Mouse (Mus musculus) heart, embryonic 12.5 days (tissue): ENCODE data around the gene Thap2. TPM values are rescaled to one million over a fixed set of nuclear protein-coding genes. Genes with fewer than 3 reads are reported as not detected.

Experiments used
- ATAC-seq: fragments of 200-750 bp; cut with Nextera tagmentation; 2 replicates; pipeline ENCODE4 v1.8.0; 2017; ENCODE audit warnings: moderate TSS enrichment, moderate library complexity; ENCODE audit not compliant: insufficient number of reproducible peaks, low FRiP score
- H3K27ac ChIP-seq: fragments of 300-500 bp; sonication (generic); 2 replicates; pipeline ENCODE4 v1.5.1; 2016; ENCODE audit warnings: mild to moderate bottlenecking, moderate library complexity; ENCODE audit not compliant: poor library complexity, severe bottlenecking
- H3K27me3 ChIP-seq: fragments of 300-500 bp; sonication (generic); replicated peaks from 2 replicates; pipeline ENCODE4 v1.6.1; 2016; ENCODE audit warnings: mild to moderate bottlenecking, moderate library complexity
- H3K36me3 ChIP-seq: fragments of 300-500 bp; sonication (generic); 2 replicates; pipeline ENCODE4 v1.6.1; 2016; ENCODE audit warnings: mild to moderate bottlenecking, moderate library complexity
- H3K4me1 ChIP-seq: fragments of 300-500 bp; sonication (generic); replicated peaks from 2 replicates; pipeline ENCODE4 v1.6.1; 2016; ENCODE audit warnings: mild to moderate bottlenecking
- H3K4me2 ChIP-seq: fragments of 300-500 bp; sonication (generic); 2 replicates; pipeline ENCODE4 v1.6.1; 2016; ENCODE audit warnings: mild to moderate bottlenecking, moderate library complexity
- H3K4me3 ChIP-seq: fragments of 300-500 bp; sonication (generic); 2 replicates; pipeline ENCODE4 v1.5.1; 2016; ENCODE audit warnings: mild to moderate bottlenecking
- H3K9ac ChIP-seq: fragments of 300-500 bp; sonication (generic); 2 replicates; pipeline ENCODE4 v1.6.1; 2016; ENCODE audit warnings: mild to moderate bottlenecking, moderate library complexity
- H3K9me3 ChIP-seq: fragments of 300-500 bp; sonication (generic); replicated peaks from 2 replicates; pipeline ENCODE4 v1.6.1; 2016; ENCODE audit warnings: mild to moderate bottlenecking, moderate library complexity
- WGBS: fragments of 180-500 bp; shearing (Covaris S2); methylation state at CpG from one replicate; pipeline ENCODE4 v1.1.7; 2016; 5-methylcytosine and 5-hydroxymethylcytosine counted together
- polyA plus RNA-seq: library from polyadenylated mRNA; unstranded; fragments of >200 nt; fragmentation: Nextera tagmentation; extraction: Ambion mirVana; gene quantifications from 2 replicates; pipeline ENCODE4 v1.2.1, GENCODE M21; 2016

Thap2 gene
- polyA plus RNA-seq, 1 experiment from 2014 or later: 16.2 TPM

DNA sequence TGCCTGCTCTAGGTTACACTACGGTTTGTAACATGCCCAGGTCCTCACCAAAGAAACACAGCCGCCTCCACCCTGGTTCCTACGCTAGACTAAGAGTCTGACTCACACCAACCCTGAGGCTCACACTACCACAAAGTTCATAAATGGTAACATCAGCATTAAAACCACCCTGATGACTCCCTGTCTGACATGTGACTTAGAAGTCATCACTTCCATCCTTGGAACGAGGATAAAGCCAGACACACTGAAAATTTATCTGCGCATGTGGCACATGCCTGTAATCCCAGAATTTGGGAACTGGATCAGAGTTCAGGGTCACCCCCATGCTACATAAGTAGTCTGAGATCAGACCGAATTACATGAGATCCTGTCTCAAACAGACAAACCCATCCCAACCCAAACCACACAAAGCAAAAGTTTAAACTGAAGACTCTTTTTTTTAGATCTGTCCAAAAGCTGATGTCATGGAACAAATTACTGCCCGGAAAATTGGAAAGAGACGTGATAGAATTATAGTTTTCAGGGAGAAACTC lies 51.8 kb downstream of the Thap2 start:
- 74% methylated on average over 8 of the region's 8 CpGs for WGBS
- Histone ChIP-seq H3K4me3 (no peak overlapping the region), H3K9me3 (no peaks in the 10 kb centered on the region), H3K36me3 (no peaks in the 10 kb centered on the region), H3K4me2 (no peak overlapping the region), H3K4me1 (no peaks in the 10 kb centered on the region), H3K9ac (no peak overlapping the region), H3K27me3 (no peaks in the 10 kb centered on the region), H3K27ac (no peak overlapping the region)
- ATAC-seq: no peak

DNA sequence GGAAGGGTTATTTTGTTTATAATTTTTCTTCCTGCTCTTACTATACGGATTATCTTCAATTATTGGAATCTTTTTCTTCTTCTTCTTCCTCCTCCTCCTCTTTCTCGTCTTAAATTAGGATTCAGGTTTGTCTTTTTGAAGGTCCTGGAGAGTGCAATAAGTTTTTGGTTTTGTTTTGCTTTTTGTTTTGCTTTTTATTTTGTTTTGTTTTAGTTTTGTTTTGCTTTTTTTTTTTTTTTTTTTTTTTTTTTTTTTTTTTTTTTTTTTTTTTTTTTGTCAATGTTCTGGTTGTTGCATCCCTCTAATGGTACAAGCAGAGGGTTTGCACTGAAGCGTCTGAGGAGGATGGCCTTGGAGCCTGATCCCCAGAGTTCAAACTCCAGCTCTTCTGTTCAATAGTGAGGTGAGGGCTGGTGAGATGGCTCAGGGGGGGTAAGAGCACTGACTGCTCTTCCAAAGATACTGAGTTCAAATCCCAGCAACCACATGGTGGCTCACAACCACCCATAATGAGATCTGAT lies 55.2 kb downstream of the Thap2 start:
- Histone ChIP-seq H3K4me1 (no peaks in the 10 kb centered on the region), H3K27me3 (no peaks in the 10 kb centered on the region), H3K4me3 (no peak overlapping the region), H3K9ac (no peak overlapping the region), H3K4me2 (no peak overlapping the region), H3K27ac (no peak overlapping the region), H3K9me3 (no peaks in the 10 kb centered on the region), H3K36me3 (no peaks in the 10 kb centered on the region)
- no peak for ATAC-seq
- 74% methylated on average over 3 of the region's 3 CpGs for WGBS

DNA sequence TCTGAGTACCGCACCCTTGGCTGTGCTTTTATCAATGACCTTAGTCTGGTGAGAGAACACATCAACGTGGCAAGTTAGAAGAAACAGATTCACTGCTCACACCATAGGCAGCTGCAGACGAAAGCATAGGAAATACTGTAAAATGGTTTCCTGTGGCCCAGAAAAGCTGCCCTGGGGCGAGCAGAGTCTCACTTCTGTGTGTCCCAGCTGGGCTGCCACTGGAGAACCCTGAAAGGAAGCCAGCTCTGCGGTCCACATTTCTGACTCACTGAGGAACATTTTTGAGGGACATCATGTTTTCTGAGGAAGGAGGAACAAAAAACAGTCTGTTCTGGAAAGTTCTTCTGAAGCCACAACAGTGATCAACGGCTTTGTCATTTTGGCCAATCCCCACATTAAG lies 55.7 kb downstream of the Thap2 start:
- H3K36me3 ChIP-seq: no peaks in the 10 kb centered on the region
- H3K9me3 ChIP-seq: no peaks in the 10 kb centered on the region
- H3K4me1 ChIP-seq: no peaks in the 10 kb centered on the region
- H3K4me3 ChIP-seq: no peak overlapping the region
- H3K27me3 ChIP-seq: no peaks in the 10 kb centered on the region
- H3K9ac ChIP-seq: no peak overlapping the region
- no peak for ATAC-seq
- no peak overlapping the region for H3K27ac ChIP-seq
- 55% methylated on average over 6 of the region's 6 CpGs for WGBS
- no peak overlapping the region for H3K4me2 ChIP-seq

- Histone ChIP-seq H3K27me3 (no peaks in the 10 kb centered on the region), H3K4me1 (no peaks in the 10 kb centered on the region), H3K9ac (no peak overlapping the region), H3K9me3 (no peaks in the 10 kb centered on the region), H3K27ac (no peak overlapping the region), H3K4me3 (no peak overlapping the region), H3K36me3 (no peaks in the 10 kb centered on the region), H3K4me2 (no peak overlapping the region)
- no peak for ATAC-seq
- 9% methylated on average over 6 of the region's 6 CpGs for WGBS
Measured at GRCm38 (mm10) chr10:115323295-115323694, 60.9 kb downstream of the Thap2 start.

DNA sequence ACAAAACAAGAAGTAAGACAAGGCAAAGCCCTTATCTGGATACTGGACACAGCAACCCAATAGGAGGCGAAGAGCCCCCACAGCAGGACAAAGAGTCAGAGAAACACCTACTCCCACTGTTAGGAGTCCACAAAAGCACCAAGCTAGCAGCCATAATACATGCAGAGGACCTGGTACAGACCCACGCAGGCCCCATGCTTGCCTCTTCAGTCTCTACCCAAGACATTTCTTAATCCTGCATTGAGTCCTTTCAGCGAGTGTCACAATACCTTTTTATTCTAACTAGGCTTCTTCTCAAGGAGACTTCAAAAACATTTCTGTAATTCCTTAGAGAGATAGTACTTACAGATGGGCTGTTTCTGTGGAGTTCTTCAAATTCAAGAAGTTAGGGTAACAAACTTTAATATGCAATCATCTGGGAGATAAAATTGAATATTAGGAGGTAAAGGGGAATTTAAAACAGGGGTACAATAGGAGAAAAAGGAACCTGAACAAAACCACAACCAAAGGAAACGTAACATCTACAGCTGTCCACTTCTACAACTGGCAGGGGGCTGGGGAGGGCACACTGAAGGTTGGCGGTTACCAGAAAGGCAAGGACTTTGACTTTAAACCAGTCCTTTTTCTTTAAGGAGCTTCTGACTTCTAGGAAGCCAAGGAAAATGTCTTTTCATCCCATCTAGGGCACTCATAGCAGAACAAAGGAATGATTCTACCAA lies 62.8 kb downstream of the Thap2 start:
- WGBS: 70% methylated on average over 5 of the region's 5 CpGs
- Histone ChIP-seq H3K27me3 (no peaks in the 10 kb centered on the region), H3K4me3 (no peak overlapping the region), H3K36me3 (no peaks in the 10 kb centered on the region), H3K4me1 (peaks cover 1% of the 10 kb centered on the region), H3K9me3 (no peaks in the 10 kb centered on the region), H3K27ac (no peak overlapping the region), H3K9ac (no peak overlapping the region), H3K4me2 (no peak overlapping the region)
- ATAC-seq: no peak

Other genes with a start within 250 kb of the Thap2 start
- gene Tph2, start 199.4 kb downstream of the Thap2 start, polyA plus RNA-seq: not detected in 2 replicates
- gene Tbc1d15, start 133.0 kb downstream of the Thap2 start, polyA plus RNA-seq: 38.3 TPM in 2 replicates
- 6.0 and 7.4 TPM in 2 replicates for gene Rab21, start 68.8 kb downstream of the Thap2 start, polyA plus RNA-seq
- gene Tmem19, start 21.9 kb downstream of the Thap2 start, polyA plus RNA-seq: 22.9 and 24.1 TPM in 2 replicates
- gene Zfc3h1, start 516 bp upstream of the Thap2 start, polyA plus RNA-seq: 18.8 and 19.5 TPM in 2 replicates
- gene A930009A15Rik, start 185.5 kb upstream of the Thap2 start, polyA plus RNA-seq: not detected in 2 replicates
- 0.59 and 0.65 TPM in 2 replicates for gene Lgr5, start 203.3 kb upstream of the Thap2 start, polyA plus RNA-seq